Mouse (Mus musculus) embryonic fibroblast, embryonic 13.5 days (primary cell): Measurements from ENCODE around the gene Spem2.

Experiments
- CTCF ChIP-seq: IDR thresholded peaks from 2 replicates; pipeline ENCODE4 v1.5.1; 2011; ENCODE audit warnings: mild to moderate bottlenecking, control low read depth, low read length, moderate library complexity, borderline replicate concordance; ENCODE audit not compliant: insufficient read depth
- POLR2A ChIP-seq: IDR thresholded peaks from 2 replicates; pipeline ENCODE4 v1.6.1; 2011; ENCODE audit warnings: low read depth, mild to moderate bottlenecking, control low read depth, low read length, moderate library complexity

GRCm38 (mm10) chr11:69791420-69791819, 26.8 kb downstream of the Spem2 start:
- TF ChIP-seq POLR2A (no peak), CTCF (no peak)
